Mouse (Mus musculus) midbrain, embryonic 15.5 days (tissue): ENCODE data around the gene Dennd1b. TPM values are rescaled to one million over a fixed set of nuclear protein-coding genes. Genes with fewer than 3 reads are reported as not detected.

ENCODE experiments used
- ATAC-seq: fragments of 200-750 bp; cut with Nextera tagmentation; replicated peaks from 2 replicates; pipeline ENCODE4 v1.8.0; 2017; ENCODE audit warnings: moderate TSS enrichment
- H3K27ac ChIP-seq: fragments of 300-500 bp; sonication (generic); 2 replicates; pipeline ENCODE4 v1.5.1; 2015; ENCODE audit warnings: mild to moderate bottlenecking, inconsistent platforms
- H3K27me3 ChIP-seq: fragments of 300-500 bp; sonication (generic); replicated peaks from 2 replicates; pipeline ENCODE4 v1.6.1; 2015; ENCODE audit warnings: inconsistent platforms
- H3K36me3 ChIP-seq: fragments of 300-500 bp; sonication (generic); replicated peaks from 2 replicates; pipeline ENCODE4 v1.6.1; 2015; ENCODE audit warnings: inconsistent platforms
- H3K4me1 ChIP-seq: fragments of 300-500 bp; sonication (generic); 2 replicates; pipeline ENCODE4 v1.6.1; 2015; ENCODE audit warnings: inconsistent platforms
- H3K4me2 ChIP-seq: fragments of 300-500 bp; sonication (generic); 2 replicates; pipeline ENCODE4 v1.6.1; 2015; ENCODE audit warnings: inconsistent platforms, mild to moderate bottlenecking, moderate library complexity
- H3K4me3 ChIP-seq: fragments of 300-500 bp; sonication (generic); 2 replicates; pipeline ENCODE4 v1.5.1; 2015; ENCODE audit warnings: mild to moderate bottlenecking, inconsistent platforms
- H3K9ac ChIP-seq: fragments of 300-500 bp; sonication (generic); 2 replicates; pipeline ENCODE4 v1.6.1; 2015; ENCODE audit warnings: mild to moderate bottlenecking, inconsistent platforms
- H3K9me3 ChIP-seq: fragments of 300-500 bp; sonication (generic); 2 replicates; pipeline ENCODE4 v1.6.1; 2016; ENCODE audit warnings: inconsistent platforms
- WGBS: fragments of 180-500 bp; shearing (Covaris S2); methylation state at CpG from one replicate; pipeline ENCODE4 v1.1.7; 2015; ENCODE audit warnings: mixed read lengths; 5-methylcytosine and 5-hydroxymethylcytosine counted together
- polyA plus RNA-seq: library from polyadenylated mRNA; unstranded; fragments of >200 nt; fragmentation: Nextera tagmentation; extraction: Ambion mirVana; gene quantifications from 2 replicates; pipeline ENCODE4 v1.2.1, GENCODE M21; 2015

Gene Dennd1b
- polyA plus RNA-seq, 1 experiment from 2014 or later = 12.7 TPM

- Histone ChIP-seq H3K27ac (no peak overlapping the region), H3K9ac (no peak overlapping the region), H3K4me3 (no peak overlapping the region), H3K27me3 (no peaks in the 10 kb centered on the region), H3K4me1 (no peaks in the 10 kb centered on the region), H3K36me3 (no peaks in the 10 kb centered on the region), H3K9me3 (no peaks in the 10 kb centered on the region), H3K4me2 (no peak overlapping the region)
- no peak for ATAC-seq
- 74% methylated on average over 6 of the region's 6 CpGs for WGBS
These were observed 23.6 kb upstream of the Dennd1b start for GRCm38 (mm10) chr1:138939579-138940139.

DNA sequence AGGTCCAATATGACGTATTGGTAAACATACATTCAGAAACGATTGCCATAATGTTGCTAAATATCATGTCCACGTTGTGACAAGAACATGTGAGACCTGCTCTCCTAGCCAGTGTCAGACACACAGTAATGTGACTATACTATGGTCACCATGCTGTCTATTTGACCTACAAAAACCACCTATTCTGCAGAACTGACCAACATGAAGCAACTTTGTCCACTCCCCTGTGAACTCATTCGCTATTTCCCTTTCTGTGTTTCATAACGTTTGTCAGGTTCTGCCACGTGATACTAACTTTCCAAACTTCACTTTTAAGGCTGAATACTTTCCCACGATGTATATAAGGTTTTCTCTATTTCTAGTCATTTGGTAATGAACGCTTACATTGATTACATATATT is 22.8 kb upstream of the Dennd1b start:
- H3K9me3 ChIP-seq = no peaks in the 10 kb centered on the region
- no peak overlapping the region for H3K4me3 ChIP-seq
- no peaks in the 10 kb centered on the region for H3K4me1 ChIP-seq
- H3K4me2 ChIP-seq = no peak overlapping the region
- WGBS = 90% methylated on average over 8 of the region's 8 CpGs
- H3K27me3 ChIP-seq = no peaks in the 10 kb centered on the region
- H3K27ac ChIP-seq = no peak overlapping the region
- no peak for ATAC-seq
- H3K9ac ChIP-seq = no peak overlapping the region
- H3K36me3 ChIP-seq = no peaks in the 10 kb centered on the region

DNA sequence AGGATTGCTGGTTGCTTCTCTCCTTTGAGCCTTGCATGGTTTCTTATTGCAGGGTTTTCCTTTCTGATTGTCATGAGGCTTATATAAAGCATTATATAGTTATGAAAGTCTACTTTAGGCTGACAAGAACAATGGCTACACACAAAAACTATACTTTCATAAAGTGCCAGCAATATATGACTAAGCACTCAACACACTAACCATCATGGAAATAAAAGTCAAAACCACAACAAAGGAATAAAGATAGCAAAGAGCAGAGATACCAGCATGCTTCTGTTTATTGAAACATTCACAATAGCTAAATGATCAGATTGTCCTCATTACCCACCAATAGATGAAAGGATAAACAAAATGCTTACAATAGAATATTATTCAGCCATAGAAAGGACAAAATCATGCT is 11.1 kb upstream of the Dennd1b start:
- Histone ChIP-seq H3K27ac (no peak overlapping the region), H3K9me3 (no peaks in the 10 kb centered on the region), H3K4me3 (no peak overlapping the region), H3K27me3 (no peaks in the 10 kb centered on the region), H3K36me3 (no peaks in the 10 kb centered on the region), H3K9ac (no peak overlapping the region), H3K4me1 (no peaks in the 10 kb centered on the region), H3K4me2 (no peak overlapping the region)
- no peak for ATAC-seq

DNA sequence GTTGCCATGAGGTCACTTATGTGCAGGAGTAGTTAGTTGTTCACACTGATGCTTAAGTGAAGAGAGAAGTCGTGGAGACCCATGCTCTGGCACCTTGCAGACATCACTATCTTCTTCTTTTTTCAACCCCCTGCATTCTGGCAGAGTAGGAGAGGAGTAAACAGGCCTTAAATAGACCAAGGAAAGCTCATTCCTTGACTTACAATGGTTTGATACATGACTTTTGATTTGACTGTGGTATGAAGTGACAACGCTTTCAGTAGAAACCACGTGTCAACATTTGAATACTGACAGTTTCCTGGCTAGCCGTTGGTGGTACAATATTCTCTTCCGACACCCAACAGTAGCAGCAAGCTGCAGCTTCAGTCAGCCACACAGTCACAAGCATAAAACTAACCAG is 8.3 kb upstream of the Dennd1b start:
- 88% methylated on average over 5 of the region's 5 CpGs for WGBS
- ATAC-seq = no peak

GRCm38 (mm10) chr1:138955455-138955854 is 7.8 kb upstream of the Dennd1b start:
- no peak overlapping the region for H3K9ac ChIP-seq
- WGBS = 86% methylated on average over 4 of the region's 4 CpGs
- H3K4me2 ChIP-seq = no peak overlapping the region
- H3K27ac ChIP-seq = no peak overlapping the region
- no peaks in the 10 kb centered on the region for H3K4me1 ChIP-seq
- no peak for ATAC-seq
- H3K9me3 ChIP-seq = no peaks in the 10 kb centered on the region
- H3K27me3 ChIP-seq = no peaks in the 10 kb centered on the region
- H3K4me3 ChIP-seq = no peak overlapping the region
- no peaks in the 10 kb centered on the region for H3K36me3 ChIP-seq

More for the DNA sequence above, 8.3 kb upstream of the Dennd1b start:
- no peak overlapping the region for H3K4me3 ChIP-seq
- no peaks in the 10 kb centered on the region for H3K27me3 ChIP-seq
- no peaks in the 10 kb centered on the region for H3K4me1 ChIP-seq
- H3K4me2 ChIP-seq = no peak overlapping the region
- no peak overlapping the region for H3K27ac ChIP-seq
- no peaks in the 10 kb centered on the region for H3K36me3 ChIP-seq
- no peaks in the 10 kb centered on the region for H3K9me3 ChIP-seq
- no peak overlapping the region for H3K9ac ChIP-seq

DNA sequence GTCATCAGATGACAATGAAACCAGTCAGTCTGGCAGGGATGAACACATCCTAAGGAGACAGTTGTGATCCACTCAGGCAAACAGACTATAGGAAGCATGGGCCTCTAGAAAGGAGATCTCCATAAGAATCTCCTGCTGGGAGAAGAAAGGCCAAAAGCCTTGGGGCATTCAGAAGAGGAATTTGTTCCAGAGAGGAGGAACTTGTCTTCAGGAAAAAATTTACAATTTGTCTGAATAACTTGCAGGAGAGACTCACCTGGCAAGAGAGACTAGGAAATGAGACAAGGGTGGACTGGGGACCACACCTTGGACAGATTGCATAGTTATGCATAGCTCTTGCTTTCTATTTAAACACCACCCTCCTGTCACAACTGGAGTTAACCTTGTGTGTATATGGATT is 6.7 kb upstream of the Dennd1b start:
- Histone ChIP-seq H3K27ac (no peak overlapping the region), H3K4me2 (no peak overlapping the region), H3K27me3 (no peaks in the 10 kb centered on the region), H3K9ac (no peak overlapping the region), H3K36me3 (no peaks in the 10 kb centered on the region), H3K4me3 (no peak overlapping the region), H3K4me1 (no peaks in the 10 kb centered on the region), H3K9me3 (no peaks in the 10 kb centered on the region)
- ATAC-seq = no peak

- no peak overlapping the region for H3K4me2 ChIP-seq
- no peaks in the 10 kb centered on the region for H3K27me3 ChIP-seq
- no peak overlapping the region for H3K27ac ChIP-seq
- 48% methylated on average over 4 of the region's 4 CpGs for WGBS
- H3K4me1 ChIP-seq = no peaks in the 10 kb centered on the region
- no peak overlapping the region for H3K9ac ChIP-seq
- no peaks in the 10 kb centered on the region for H3K36me3 ChIP-seq
- H3K9me3 ChIP-seq = no peaks in the 10 kb centered on the region
- H3K4me3 ChIP-seq = no peak overlapping the region
- no peak for ATAC-seq
These were observed 6.1 kb upstream of the Dennd1b start for GRCm38 (mm10) chr1:138957111-138957510.

GRCm38 (mm10) chr1:138958863-138959262 is 4.4 kb upstream of the Dennd1b start:
- no peak overlapping the region for H3K4me3 ChIP-seq
- peaks cover 6% of the 10 kb centered on the region for H3K4me1 ChIP-seq
- no peaks in the 10 kb centered on the region for H3K27me3 ChIP-seq
- no peak overlapping the region for H3K9ac ChIP-seq
- H3K27ac ChIP-seq = no peak overlapping the region
- H3K4me2 ChIP-seq = no peak overlapping the region
- no peak for ATAC-seq
- WGBS = 72% methylated on average over 3 of the region's 3 CpGs
- H3K9me3 ChIP-seq = no peaks in the 10 kb centered on the region
- H3K36me3 ChIP-seq = no peaks in the 10 kb centered on the region

DNA sequence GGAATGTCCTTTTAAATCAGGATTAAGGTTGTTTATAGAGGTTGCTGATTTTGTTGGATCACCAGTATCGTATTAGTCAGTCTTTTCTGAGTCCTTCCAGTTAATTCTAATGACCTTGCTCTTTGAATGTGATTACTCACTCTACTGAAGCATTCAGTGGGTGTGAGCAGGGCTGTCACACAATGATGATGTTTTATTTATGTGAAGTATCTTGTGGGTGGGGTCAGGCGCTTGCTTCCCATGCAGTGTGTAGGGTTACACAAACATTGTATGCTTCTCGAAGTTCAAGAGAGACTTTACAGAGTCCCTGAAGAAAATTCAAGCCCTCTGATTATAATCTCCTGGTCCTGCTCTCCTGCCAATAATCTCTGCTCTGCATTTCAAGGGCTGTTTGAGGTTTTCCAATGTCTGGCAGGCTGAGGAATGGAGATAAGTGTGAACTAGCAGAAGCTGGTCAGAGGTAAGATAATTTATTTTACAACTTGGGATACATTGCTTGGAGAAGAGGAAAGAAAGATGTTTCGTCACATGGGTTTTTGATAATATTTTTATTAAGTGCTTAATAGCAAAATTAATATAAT is 3.2 kb upstream of the Dennd1b start:
- H3K4me1 ChIP-seq = peaks cover 8% of the 10 kb centered on the region
- WGBS = 65% methylated on average over 4 of the region's 4 CpGs
- no peak for ATAC-seq

GRCm38 (mm10) chr1:138962266-138963101 is 751 bp upstream of the Dennd1b start:
- peaks cover 12% of the 10 kb centered on the region for H3K4me1 ChIP-seq
- no peak; the same call in 1 of the 2 replicates for ATAC-seq
- 52% methylated on average over 9 of the region's 9 CpGs for WGBS
- H3K9me3 ChIP-seq = no peaks in the 10 kb centered on the region
- peak overlapping the region; percentile 82 for H3K9ac ChIP-seq
- no peaks in the 10 kb centered on the region for H3K27me3 ChIP-seq
- peak overlapping the region; percentile 80 for H3K4me3 ChIP-seq
- peak overlapping the region; percentile 94 for H3K27ac ChIP-seq
- 0 out of 2 replicates have a peak, but pooled peaks cover 4% of the 10 kb centered on the region for H3K36me3 ChIP-seq
- peak overlapping the region; percentile 79 for H3K4me2 ChIP-seq

More for the DNA sequence above, 3.2 kb upstream of the Dennd1b start:
- Histone ChIP-seq H3K36me3 (no peaks in the 10 kb centered on the region), H3K9ac (no peak overlapping the region), H3K4me2 (no peak overlapping the region), H3K27me3 (no peaks in the 10 kb centered on the region), H3K27ac (no peak overlapping the region), H3K9me3 (no peaks in the 10 kb centered on the region), H3K4me3 (no peak overlapping the region)

- WGBS = under 1% methylated on average over 29 of the region's 50 CpGs
These were observed 728 bp downstream of the Dennd1b start for GRCm38 (mm10) chr1:138963868-138964458.

DNA sequence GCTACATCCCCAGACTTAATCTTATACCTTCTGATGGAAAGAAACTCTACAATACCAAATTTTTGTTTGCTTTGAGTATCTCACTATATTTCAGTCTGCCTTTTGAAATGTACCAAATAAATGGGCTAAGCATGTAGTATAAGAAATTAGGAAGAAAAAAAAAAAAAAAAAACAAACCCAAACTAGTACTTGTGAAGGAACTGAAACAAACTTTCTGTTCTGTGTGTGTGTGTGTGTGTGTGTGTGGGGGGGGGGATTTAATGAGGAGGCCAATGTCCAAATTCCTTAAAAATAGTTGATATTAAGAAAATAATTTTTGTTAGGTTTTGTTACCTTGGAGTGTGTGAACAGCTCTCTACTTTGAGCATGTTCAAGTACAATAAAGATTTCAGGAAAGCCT is 1.8 kb downstream of the Dennd1b start:
- Histone ChIP-seq H3K27ac (no peak overlapping the region), H3K4me3 (no peak overlapping the region), H3K27me3 (no peaks in the 10 kb centered on the region), H3K4me2 (no peak overlapping the region; the same call in 1 of the 2 replicates), H3K9me3 (no peaks in the 10 kb centered on the region), H3K4me1 (peaks cover 12% of the 10 kb centered on the region), H3K36me3 (0 out of 2 replicates have a peak, but pooled peaks cover 4% of the 10 kb centered on the region), H3K9ac (no peak overlapping the region)
- no peak for ATAC-seq

More at GRCm38 (mm10) chr1:138963868-138964458, 728 bp downstream of the Dennd1b start:
- H3K4me3 ChIP-seq = peak overlapping the region; percentile 80
- no peaks in the 10 kb centered on the region for H3K9me3 ChIP-seq
- no peaks in the 10 kb centered on the region for H3K27me3 ChIP-seq
- peak; percentile 84 for ATAC-seq
- H3K9ac ChIP-seq = peak overlapping the region; percentile 82
- peak overlapping the region; percentile 94 for H3K27ac ChIP-seq
- 0 out of 2 replicates have a peak, but pooled peaks cover 4% of the 10 kb centered on the region for H3K36me3 ChIP-seq
- peak overlapping the region; percentile 79 for H3K4me2 ChIP-seq
- peaks cover 12% of the 10 kb centered on the region for H3K4me1 ChIP-seq
